Mouse (Mus musculus) kidney, adult 2 months (tissue): ENCODE measurements around the gene Eps15l1.

Experiments
- CTCF ChIP-seq: fragments of 200-500 bp; conservative IDR thresholded peaks from 2 replicates; pipeline ENCODE4 v1.5.1; 2011; ENCODE audit warnings: low read depth, mild to moderate bottlenecking, control low read depth, low read length, moderate library complexity, mixed read lengths; ENCODE audit not compliant: insufficient read depth, insufficient read length
- POLR2A ChIP-seq: fragments of 200-500 bp; IDR thresholded peaks from one replicate; pipeline ENCODE4 v1.6.1; 2011; ENCODE audit warnings: low read depth, low read length, control low read depth

GRCm38 (mm10) chr8:72360162-72360561, 61.1 kb downstream of the Eps15l1 start:
- TF ChIP-seq CTCF = no peak
- TF ChIP-seq POLR2A = no peak
